Mouse (Mus musculus) liver, embryonic 14.5 days (tissue): Measurements from ENCODE around the gene Ccdc114.

Experiments
- CTCF ChIP-seq: IDR thresholded peaks from 2 replicates; pipeline ENCODE4 v1.5.1; 2016; ENCODE audit warnings: antibody characterized with exemption, low read depth, control low read depth
- EP300 ChIP-seq: IDR thresholded peaks from 2 replicates; pipeline ENCODE4 v1.6.1; 2016; ENCODE audit warnings: antibody characterized with exemption, low read depth

- no peak for TF ChIP-seq CTCF
- TF ChIP-seq EP300 = no peak
Measured at GRCm38 (mm10) chr7:45881011-45881410, 42.9 kb upstream of the Ccdc114 start.
